Mouse (Mus musculus) cerebellum, adult 8-10 months (tissue): Measurements from ENCODE around the gene Ltb4r1.

Experiments used
- DNase-seq: peaks from one replicate; pipeline ENCODE4 v3.0.0; 2022

Ltb4r1 gene

GRCm38 (mm10) chr14:55787731-55788130 is 22.0 kb downstream of the Ltb4r1 start:
- no peak for DNase-seq

GRCm38 (mm10) chr14:55788256-55789050 is 22.7 kb downstream of the Ltb4r1 start, which contains the start of gene Ripk3:
Gene Ripk3 (minus strand): TSS chr14:55788865.
- DNase-seq, result no peak

- DNase-seq, result no peak
Measured at GRCm38 (mm10) chr14:55793461-55793860, 27.7 kb downstream of the Ltb4r1 start.

GRCm38 (mm10) chr14:55793946-55794345 is 28.2 kb downstream of the Ltb4r1 start:
- DNase-seq, result no peak

- DNase-seq, result no peak
Measured at GRCm38 (mm10) chr14:55795380-55796163, 29.8 kb downstream of the Ltb4r1 start.

- DNase-seq, result peak; percentile 60
Measured at GRCm38 (mm10) chr14:55814885-55815284, 49.1 kb downstream of the Ltb4r1 start.

- no peak for DNase-seq
Measured at GRCm38 (mm10) chr14:55815310-55815751, 49.6 kb downstream of the Ltb4r1 start.
